Mouse (Mus musculus) frontal cortex, postnatal 10 days (tissue): ENCODE measurements around the gene Baz2a.
"Not testable (repeated sequence)": the region's sequence is repeated elsewhere in the genome, so short reads cannot be mapped to it uniquely, and the experiment has no call there.

Experiments used
- DNase-seq, 2 experiments: peaks; one replicate each; pipeline ENCODE4 v3.0.0; 2022; ENCODE audit warnings: low spot score in 2 of 2, mixed read lengths in 1 of 2

Baz2a gene

DNA sequence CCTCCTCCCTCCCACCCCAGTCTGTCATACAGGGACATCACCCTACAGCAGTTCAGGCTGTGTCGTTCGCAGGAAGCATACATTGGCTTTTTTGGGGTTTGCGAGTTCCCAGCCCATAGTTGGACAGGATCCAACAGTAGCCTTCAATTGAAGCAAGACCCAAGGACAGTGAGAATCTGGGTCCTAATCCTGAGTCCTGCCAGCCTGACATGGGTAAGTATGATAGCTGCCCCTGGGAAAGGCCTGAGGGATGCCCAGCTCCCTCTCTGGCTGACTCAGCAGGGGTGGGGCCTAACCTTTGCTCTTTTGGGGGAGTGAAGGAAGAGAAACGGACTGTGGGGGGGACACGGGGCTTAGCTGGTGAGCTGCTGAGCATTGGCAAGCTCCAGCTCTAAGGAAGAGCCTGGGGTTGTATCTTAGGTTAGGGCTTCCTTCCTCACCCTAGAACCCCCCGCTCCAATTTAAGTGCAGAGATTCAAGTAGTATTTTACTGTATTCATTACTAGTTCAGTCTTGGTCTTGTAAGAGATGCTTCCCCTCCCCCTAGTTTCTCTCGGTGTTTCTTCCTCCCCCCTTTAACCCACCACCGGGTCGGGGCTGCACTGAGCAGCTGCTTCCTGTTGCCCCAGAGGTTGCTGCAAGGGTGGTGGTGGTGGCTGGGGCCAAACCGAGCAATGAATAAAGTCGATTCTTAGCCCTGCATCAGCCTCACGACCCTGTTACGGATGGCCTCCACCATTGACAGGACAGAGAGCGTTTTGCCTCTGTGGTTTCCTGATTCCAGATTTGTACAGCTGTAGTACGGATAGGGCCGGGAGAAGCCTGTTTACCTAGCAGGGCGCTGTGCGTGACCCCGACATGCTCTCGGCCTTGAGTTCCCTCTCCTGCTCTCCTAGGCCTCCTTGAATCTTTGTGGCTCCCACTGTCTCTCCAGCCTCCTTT, at the start of gene Baz2a:
Baz2a (plus strand) TSS at position 14 of the 942 bp plus-strand sequence.
- DNase-seq, result peak in 1 of 2 experiments; percentile 32

DNA sequence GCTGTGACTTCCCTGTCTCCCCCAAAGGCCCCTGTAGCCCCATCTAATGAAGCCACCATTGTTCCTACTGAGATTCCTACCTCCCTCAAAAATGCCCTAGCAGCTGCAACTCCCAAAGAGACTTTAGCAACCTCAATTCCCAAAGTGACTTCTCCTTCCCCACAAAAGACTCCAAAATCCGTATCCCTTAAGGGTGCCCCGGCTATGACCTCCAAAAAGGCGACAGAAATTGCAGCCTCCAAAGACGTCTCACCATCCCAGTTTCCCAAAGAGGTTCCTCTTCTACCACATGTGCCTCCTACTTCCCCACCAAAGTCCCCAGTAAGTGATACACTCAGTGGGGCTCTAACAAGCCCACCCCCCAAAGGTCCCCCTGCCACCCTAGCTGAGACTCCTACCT, 49.7 kb upstream of the Baz2a start:
- no peak for DNase-seq

DNA sequence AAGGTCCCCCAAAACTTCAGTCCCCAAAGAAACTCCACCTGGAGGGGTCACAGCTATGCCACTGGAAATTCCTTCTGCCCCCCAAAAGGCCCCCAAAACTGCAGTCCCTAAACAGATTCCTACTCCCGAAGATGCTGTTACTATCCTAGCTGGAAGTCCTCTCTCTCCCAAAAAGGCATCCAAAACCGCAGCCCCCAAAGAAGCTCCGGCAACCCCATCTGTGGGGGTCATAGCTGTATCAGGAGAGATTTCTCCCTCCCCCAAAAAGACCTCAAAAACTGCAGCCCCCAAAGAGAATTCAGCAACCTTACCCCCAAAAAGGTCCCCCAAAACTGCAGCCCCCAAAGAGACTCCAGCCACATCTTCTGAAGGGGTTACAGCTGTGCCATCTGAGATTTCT, 48.9 kb upstream of the Baz2a start:
- DNase-seq, result no peak

DNA sequence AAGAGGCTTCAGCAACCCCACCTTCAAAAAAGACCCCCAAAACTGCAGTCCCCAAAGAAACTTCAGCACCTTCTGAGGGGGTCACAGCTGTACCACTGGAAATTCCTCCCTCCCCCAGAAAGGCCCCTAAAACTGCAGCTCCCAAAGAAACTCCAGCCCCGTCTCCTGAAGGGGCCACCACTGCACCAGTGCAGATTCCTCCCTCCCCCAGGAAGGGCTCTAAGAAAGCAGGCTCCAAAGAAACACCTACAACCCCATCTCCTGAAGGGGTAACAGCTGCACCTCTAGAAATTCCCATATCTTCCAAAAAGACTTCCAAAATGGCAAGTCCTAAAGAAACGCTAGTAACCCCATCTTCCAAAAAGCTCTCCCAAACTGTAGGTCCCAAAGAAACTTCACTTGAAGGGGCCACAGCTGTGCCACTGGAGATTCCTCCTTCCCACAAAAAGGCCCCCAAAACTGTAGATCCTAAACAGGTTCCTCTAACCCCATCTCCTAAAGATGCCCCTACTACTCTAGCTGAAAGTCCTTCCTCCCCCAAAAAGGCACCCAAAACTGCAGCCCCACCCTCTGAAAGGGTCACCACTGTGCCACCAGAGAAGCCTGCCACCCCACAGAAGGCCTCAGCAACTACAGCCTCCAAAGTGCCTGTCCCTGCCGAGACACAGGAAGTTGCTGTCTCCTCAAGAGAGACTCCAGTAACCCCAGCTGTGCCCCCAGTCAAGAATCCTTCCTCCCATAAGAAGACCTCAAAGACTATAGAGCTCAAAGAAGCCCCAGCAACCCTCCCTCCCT, 48.1 kb upstream of the Baz2a start:
- DNase-seq, result no peak

DNA sequence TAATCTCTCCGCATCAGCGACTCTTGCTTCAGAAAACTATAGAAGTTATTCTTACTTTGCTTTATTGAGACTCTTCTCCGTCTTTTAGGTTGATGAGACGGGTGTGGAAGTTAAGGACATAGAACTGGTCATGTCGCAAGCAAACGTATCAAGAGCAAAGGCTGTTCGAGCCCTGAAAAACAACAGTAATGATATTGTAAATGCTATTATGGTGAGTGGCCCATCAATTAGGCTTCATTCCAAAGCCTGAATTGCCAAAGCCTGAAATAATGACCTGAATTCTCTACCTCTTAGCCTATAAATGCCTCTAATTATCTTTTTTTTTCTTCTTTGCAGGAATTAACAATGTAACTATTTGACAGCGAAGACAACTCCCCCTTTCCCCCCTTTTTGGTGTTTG, 43.2 kb upstream of the Baz2a start:
- DNase-seq, result no peak

DNA sequence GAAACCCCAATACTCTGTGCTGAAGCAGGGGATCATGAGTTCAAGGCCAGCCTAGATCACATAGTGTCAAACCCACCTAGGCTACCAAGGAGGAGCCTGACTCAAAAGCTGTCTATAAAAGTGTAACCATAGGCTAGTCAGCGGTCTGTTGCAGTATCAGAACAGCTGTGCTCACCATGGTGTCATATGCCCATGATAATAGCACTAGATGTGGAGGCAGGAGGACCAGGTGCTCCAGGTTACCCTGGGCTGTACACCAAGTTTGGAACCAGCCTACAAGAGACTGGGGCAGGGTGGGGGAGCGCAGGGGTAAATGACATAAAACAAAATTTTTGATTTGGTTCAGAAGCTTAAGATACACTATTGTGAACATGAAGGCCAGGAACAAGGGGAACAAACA, 41.6 kb upstream of the Baz2a start:
- no peak for DNase-seq

DNA sequence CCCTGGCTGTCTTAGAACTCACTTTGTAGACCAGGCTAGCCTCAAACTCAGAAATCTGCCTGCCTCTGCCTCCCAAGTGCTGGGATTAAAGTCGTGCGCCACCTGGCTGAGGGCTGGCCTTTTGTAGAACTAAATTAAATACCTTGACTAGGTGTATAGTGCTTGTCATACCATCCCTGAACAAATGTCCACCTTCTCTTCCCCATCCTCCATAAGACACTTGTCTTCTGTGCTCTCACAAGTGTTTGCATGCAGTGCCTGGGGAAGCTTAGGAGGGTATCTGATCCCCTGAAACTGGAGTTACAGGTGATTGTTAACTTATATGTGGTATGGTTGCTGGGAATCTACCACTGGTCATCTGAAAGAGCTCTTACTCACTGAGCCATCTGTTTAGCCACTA, 41.0 kb upstream of the Baz2a start:
- DNase-seq, result no peak

DNA sequence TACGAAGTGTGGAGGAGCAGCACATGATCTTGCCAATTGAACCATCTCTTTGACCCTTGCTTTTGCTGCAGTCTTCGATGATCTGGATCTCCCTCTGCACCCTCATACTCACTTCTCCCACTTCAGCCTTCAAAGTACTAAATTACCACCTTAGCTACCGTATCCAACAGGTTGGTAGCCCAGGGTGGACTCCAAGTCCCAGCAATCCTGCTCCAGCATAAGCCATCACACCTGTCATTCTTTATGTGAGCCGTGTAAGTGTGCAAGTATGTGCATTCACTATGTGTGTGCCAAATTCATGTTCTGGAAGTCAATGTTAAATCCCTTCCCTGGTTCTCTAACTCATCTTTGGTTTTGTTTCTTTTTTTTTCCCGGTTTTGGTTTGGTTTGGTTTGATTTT, 39.8 kb upstream of the Baz2a start:
- no peak for DNase-seq

DNA sequence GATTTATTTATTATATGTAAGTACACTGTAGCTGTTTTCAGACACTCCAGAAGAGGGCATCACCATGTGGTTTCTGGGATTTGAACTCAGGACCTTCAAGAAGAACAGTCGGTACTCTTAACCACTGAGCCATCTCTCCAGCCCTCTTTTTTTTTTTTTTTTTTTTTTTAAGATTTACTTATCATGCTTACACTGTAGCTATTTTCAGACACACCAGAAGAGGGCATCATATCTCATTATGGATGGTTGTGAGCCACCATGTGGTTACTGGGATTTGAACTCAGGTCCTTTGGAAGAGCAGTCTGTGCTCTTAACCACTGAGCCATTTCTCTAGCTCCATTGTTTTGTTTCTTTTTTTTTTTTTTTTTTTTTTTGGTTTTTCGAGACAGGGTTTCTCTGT, 39.2 kb upstream of the Baz2a start:
- DNase-seq, result not testable (repeated sequence)

DNA sequence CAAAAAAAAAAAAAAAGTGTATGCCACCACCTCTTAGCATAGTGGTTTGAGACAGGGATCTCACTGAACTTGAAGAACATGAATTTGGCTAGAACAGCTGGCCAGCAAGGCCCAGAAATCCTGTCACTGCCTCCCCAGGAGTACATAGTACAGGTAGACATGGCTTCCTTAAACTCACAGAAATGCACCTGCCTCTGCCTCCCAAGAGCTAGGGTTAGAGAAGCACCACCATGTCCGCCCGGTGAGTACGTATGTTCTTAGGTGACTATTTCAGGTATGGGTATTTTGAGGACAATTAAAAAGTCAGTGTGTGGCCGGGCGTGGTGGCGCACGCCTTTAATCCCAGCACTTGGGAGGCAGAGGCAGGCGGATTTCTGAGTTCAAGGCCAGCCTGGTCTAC, 38.4 kb upstream of the Baz2a start:
- no peak for DNase-seq

DNA sequence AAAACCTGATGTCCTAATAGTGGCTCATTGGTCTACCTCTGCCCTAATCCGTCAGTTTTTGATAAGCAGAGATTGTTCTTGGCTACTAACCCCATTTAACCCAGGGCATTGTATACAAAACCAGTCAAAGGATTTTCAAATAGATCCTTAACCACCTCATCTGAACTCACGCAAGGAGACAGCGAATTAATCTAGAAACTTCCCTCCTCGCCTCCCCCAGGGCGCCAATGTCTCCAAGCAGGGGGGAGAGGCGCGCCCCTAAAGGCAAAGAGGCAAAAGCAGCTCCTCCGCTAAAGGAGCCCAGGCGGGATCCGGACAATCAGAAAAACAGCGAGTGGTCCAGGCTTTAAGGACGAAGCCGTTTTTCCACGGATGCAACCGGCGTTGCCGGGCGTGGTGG, 33.2 kb upstream of the Baz2a start:
- no peak for DNase-seq

DNA sequence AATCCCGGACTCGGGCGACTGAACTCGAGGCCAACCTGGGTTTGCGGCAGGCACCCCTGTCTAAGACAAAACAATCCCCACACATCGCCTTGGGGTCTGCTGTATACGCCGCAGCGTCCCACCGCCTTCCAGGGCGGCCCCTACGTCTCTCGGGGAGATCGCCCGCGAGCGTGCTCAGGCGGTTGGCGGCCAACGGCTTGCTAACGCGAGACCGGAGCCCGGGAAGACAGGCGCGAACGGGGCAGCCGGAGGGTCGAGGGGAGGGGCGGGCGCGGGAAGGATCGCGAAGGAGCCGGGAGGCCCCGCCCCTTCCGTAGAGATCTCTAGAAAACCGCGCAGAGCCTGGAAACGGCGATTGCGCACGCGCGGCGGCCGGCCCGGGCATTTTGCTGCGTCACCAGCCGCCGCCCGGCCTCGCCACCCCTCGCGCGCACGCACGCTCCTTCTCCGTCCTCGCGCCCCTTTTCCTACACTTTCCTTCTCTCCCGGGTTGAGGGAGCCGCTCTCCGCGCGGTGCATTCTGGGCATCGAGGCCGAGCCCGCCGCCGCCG, 32.7 kb upstream of the Baz2a start, which contains the start of gene Ptges3:
Ptges3 (plus strand) TSS at position 354 of the 551 bp plus-strand sequence.
- DNase-seq, result peak; percentile 96 to 97

DNA sequence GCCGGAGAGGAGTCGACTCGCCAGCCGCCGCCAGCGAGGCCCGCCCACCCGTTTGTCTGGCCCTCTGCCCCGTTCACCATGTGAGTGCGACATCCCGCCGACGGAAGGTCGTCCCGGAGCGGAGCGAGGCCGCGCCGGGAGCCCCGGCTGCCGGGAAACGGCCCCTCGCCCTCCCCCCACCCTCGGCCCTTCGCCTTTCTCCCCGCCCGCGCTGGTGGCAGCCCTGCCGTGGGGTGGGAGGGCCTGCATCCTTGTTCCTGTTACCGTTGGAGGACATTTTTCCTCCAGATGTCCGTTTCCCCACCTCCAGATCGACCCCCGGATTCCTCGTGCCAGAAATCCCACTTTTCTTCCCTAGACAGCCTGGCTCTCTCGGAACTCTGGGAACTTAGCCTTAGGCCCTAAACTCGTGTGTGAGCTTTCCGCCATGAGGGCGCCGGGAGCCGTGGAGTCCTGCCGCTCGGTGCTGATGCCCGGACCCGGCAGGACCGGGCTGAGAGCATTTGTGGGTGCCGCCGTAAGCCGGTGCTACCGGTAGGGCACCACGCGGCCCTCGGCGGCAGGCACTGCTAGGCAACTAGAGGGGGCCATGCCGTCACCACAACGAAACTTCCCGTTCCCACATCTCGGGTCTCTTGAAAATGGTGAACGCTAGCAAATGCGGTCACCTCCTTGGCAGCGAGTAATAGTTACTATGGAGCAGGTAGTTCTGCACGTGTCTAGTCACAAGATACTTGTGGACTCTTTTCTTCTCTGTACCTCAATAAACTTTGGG, 32.0 kb upstream of the Baz2a start:
- DNase-seq, result peak; percentile 47 to 52

DNA sequence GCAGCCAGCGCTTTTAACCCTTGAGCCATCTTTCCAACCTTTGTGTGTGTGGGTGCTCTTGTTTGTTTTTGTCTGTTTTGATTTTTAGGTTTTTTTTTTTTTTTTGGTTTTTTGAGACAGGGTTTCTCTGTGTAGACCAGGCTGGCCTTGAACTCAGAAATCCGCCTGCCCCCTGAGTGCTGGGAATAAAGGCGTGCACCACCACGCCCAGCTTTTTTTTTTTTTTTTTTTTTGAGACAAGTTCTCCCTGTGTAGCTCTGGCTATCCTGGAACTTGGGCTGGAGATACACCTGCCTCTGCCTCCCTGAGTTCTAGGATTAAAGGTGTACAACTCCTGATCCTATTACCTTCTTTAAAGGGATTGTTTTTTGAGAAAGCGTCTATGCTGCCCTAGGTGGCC, 30.3 kb upstream of the Baz2a start:
- DNase-seq, result no peak

DNA sequence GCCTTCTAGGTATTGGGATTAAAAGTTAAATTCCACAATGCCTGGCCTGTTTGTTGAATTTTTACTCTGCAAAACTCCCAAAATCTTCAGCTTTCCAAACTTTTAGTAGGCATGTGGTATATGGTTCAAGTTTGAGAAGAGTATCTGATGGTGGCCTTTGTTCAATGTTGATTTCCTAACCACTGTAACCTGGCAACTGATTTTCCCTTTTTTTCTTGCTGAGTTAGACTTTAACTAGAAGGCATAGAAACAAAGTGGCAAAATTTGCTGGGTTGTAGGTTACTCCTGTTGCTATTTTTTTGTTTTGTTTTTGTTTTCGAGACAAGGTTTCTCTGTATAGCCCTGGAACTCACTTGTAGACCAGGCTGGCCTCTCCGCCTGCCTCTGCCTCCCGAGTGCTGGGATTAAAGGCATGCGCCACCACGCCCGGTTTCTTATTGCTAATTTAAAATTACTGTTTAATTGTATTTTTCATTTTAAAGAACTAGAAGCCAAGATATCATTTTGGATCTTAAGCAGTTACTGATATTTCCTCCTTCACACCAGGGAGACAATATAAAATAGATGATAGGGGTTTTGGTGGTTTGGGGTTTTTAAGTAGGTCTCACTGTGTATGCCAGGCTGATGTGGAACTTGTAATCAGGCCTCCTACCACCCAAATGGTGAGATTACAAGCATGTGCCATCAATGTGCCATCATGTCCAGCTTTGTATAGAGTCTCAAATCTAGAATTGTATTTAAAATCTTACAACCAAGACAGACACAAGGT, 29.0 kb upstream of the Baz2a start:
- DNase-seq, result no peak

DNA sequence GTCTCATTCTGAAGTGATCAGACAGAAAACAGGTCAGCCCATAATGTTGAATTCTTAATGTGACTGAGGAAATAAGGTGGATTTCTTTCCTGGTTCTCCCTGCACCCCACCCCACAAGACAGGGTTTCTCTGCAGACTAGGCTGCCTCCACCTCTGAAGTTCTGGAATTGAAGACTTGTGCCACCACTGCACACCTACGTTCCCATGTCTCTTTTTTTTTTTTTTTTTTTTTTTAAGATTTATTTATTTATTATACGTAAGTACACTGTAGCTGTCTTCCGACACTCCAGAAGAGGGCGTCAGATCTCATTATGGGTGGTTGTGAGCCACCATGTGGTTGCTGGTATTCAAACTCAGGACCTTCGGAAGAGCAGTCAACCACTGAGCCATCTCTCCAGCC, 25.3 kb upstream of the Baz2a start:
- DNase-seq, result no peak

DNA sequence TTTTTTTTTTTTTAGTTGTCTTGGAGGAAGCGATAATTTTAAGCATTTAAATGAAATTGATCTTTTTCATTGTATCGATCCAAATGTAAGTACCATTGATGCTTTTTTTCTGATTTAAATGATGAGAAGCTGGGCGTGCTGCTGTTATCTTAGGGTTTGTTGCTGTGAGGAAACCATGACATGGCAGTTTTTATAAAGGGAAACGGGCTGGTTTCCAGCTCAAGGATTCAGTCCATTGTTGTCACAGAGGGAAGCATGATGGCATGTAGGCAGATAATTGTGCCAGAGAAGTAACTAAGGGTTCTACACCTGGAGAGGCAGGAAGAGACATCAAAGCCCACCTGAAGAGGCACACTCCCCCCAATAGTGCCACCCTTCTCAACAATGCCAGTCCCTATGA, 22.2 kb upstream of the Baz2a start:
- no peak for DNase-seq

DNA sequence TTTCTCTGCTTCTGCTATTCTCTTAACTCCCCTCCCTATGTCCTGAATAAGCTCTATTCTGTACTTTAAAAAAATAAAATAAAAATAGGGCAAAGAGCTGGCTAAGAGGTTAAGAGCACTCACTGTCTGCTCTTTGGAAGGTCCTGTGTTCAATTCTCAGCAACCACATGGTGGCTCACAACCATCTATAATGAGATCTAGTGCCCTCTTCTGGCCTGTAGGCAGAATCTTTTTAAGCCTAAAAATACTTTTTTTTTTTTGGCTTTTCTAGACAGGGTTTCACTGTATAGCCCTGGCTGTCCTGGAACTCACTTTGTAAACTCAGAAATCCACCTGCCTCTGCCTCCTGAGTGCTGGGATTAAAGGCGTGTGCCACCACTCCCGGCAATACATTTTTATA, 20.9 kb upstream of the Baz2a start:
- not testable (repeated sequence) for DNase-seq

DNA sequence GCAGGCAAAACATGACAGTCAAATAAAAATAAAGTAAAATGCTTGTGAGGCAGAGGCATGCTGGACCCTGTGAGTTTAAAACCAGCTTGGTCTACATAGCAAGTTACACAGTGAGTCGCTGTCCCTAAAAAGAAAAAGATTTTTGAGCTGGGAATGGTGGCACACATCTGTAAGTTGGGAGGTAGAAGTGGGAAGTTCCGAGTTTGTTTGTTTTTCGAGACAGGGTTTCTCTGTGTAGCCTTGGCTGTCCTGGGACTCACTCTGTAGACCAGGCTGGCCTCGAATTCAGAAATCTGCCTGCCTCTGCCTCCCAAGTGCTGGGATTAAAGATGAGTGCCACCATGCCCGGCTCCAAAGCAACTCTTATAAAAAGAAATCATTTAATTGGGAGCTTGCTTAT, 13.1 kb upstream of the Baz2a start:
- DNase-seq, result not testable (repeated sequence)

DNA sequence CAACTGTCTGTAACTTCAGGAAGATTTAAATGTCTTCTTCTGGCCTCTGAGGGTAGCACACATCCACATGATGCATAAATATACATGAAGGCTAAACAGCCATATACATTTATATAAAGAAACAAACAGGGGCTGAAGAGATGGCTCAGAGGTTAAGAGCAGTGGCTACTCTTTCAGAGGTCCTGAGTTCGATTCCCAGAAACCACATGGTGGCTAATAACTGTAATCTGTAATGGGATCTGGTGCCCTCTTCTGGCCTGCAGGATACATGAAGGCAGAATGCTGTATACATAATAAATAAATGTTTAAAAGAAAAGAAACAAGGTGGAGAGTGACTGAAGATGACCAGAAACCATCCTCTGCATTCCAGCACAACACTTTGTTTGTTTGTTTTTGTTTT, 10.9 kb upstream of the Baz2a start:
- DNase-seq, result no peak
